Mouse (Mus musculus): Measurements from ENCODE around the gene Llgl2.

Llgl2 gene

GRCm38 (mm10) chr11:115876438-115876837 is 52.6 kb downstream of the Llgl2 start:
- DNase-seq (ENCODE audit: low read depth, low spot score): peak; percentile 53

- no peak for DNase-seq (ENCODE audit: low read depth, low spot score)
Measured at GRCm38 (mm10) chr11:115877174-115877755, 53.4 kb downstream of the Llgl2 start.

DNA sequence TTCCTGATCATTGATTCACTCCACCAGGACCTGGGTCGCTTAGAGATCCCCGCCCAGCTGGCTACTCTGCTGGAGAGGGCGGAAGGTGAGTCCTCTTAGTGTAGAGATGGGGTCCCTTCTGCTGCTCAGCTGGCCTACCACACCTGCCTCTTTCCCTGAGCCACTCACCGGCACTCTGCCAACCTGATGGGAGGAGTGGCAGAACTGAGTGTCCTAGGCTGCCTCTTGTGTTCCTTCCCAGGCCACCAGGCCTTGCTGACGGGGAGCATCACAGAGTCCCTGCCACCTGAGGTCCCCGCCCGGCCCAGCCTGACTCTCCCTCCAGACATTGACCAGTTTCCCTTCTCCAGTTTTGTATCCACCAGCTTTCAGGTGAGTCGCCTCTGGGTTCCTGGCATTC is 54.2 kb downstream of the Llgl2 start:
- DNase-seq (ENCODE audit: low read depth, low spot score): no peak

DNA sequence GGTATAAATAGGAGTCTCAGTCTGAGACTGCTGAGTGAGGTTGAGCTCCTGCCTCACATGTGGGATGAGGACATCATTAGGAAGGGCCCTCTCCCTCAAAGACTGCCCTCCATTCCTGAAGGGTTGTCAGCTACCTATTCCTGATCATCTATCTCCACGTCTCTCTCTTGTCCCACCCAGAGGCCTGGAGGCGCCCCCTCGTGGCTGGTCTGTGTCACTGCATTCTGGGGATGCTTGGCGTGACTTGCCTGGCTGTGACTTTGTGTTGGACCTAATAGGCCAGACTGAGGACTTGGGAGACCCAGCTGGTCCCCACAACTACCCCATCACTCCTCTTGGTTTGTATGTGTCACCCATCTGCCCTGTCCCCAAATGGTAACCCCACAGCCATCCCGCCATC is 57.2 kb downstream of the Llgl2 start:
- DNase-seq (ENCODE audit: low read depth, low spot score): peak; percentile 73

GRCm38 (mm10) chr11:115883251-115883650 is 59.4 kb downstream of the Llgl2 start:
- DNase-seq (ENCODE audit: low read depth, low spot score): no peak

GRCm38 (mm10) chr11:115884361-115884760 is 60.5 kb downstream of the Llgl2 start:
- DNase-seq (ENCODE audit: low read depth, low spot score): peak; percentile 62

- peak; percentile 75 for DNase-seq (ENCODE audit: low read depth, low spot score)
Measured at GRCm38 (mm10) chr11:115885281-115885680, 61.4 kb downstream of the Llgl2 start.

- DNase-seq (ENCODE audit: low read depth, low spot score): no peak
Measured at GRCm38 (mm10) chr11:115886446-115886845, 62.6 kb downstream of the Llgl2 start.

DNA sequence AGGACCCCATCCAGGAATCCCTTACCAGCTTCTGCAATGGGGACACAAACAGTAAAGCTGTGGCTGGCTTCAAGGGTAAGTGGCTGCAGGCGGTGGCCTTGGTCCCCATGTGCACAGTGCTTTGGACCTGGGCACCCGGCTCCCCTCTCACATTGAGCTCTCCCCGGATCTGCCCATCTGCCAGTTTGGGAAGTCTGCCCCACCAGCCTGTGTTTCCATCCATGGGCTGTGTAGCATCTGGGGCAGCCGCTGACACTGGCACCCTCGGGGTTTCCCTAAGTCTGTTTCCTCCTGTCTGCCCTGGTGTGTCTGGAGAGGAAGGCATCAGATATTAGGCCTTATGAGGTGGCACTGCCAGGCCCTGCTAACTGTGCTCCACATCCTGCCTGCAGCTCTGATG is 64.2 kb downstream of the Llgl2 start:
- DNase-seq (ENCODE audit: low read depth, low spot score): no peak

- no peak for DNase-seq (ENCODE audit: low read depth, low spot score)
Measured at GRCm38 (mm10) chr11:115889159-115889558, 65.3 kb downstream of the Llgl2 start.

GRCm38 (mm10) chr11:115892213-115892612 is 68.4 kb downstream of the Llgl2 start:
- no peak for DNase-seq (ENCODE audit: low read depth, low spot score)

GRCm38 (mm10) chr11:115893071-115893470 is 69.2 kb downstream of the Llgl2 start:
- DNase-seq (ENCODE audit: low read depth, low spot score): no peak

GRCm38 (mm10) chr11:115894755-115895520 is 71.1 kb downstream of the Llgl2 start:
- DNase-seq (ENCODE audit: low read depth, low spot score): peak; percentile 74

- DNase-seq (ENCODE audit: low read depth, low spot score): no peak
Measured at GRCm38 (mm10) chr11:115898446-115898845, 74.6 kb downstream of the Llgl2 start.

GRCm38 (mm10) chr11:115898886-115899285 is 75.0 kb downstream of the Llgl2 start:
- peak; percentile 51 for DNase-seq (ENCODE audit: low read depth, low spot score)

DNA sequence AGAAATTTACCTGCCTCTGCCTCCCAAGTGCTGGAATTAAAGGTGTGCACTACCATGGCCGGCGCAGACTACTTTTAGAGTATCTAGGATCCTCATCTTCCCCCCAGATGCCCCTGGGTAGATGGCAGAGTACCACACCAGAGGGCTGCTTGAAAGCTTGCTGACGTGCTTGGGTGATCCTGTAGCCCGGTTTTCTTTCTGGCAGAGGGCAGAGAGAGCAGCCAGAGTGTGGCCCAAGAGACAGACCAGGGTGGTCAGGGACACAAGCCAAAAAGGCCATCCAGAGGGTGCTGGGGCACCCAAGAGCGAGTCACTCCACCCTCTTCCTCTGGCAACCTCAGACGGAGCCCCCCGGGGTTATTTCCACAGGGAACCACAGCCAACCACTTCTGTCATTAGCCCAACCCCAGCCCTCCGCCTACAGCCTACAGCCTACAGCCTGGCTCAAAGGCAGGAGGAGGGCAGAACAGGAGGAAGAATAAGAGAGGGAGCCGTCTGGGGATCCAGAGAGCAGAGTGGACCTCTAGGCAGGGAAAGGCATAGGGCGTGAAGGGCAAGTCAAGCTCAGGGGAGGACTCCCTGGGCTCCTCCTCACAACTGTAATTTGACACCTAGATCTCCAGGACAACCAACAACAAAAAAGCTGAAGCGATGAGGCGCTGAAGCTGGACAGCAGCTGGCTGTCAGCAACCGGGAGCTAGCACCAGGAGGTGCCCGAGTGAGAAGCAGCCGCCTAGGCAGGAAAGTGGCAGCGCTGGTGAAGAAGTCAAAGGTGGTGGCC is 75.8 kb downstream of the Llgl2 start, which contains the start of gene Smim5:
Gene Smim5, plus strand, starts transcription at position 481 of the 781 bp plus-strand sequence.
- peak; percentile 80 for DNase-seq (ENCODE audit: low read depth, low spot score)

DNA sequence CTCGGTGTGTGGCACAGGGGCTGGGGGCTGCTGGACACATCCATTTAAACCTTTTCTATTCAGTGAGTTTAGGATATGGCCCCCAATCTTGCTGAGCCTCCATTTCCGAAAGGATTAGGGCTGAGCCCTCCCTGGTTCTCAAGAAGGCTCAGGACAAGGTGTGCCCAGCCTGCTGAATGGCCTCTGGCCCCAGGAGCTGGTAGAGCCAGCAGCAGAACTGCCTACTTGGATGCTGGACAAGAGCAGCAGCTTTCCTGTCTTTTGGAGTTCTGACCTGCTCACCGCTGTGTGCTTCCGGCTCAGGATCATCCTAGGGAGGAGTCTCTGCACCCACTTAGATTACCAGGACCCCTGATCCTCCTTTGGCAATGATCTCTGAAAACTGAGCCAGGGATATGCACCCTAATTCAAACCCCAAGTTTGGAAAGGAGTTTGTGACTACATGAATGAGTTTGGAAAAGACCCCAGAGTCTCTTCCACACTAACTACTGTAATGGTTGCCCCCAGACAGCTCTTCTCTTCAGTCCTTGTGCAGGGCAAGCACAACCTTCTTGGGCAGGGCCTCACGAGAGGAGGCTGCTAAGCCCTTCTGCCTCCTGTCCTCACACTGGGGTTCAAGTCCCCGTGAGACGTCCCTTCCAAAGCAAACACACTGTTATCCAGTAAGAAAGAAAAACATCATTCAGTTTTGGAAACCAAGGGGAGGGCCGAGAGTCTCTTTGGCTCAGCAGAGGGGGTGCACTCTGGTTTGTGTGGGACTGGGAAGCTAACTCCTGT is 76.9 kb downstream of the Llgl2 start:
- DNase-seq (ENCODE audit: low read depth, low spot score): no peak

DNA sequence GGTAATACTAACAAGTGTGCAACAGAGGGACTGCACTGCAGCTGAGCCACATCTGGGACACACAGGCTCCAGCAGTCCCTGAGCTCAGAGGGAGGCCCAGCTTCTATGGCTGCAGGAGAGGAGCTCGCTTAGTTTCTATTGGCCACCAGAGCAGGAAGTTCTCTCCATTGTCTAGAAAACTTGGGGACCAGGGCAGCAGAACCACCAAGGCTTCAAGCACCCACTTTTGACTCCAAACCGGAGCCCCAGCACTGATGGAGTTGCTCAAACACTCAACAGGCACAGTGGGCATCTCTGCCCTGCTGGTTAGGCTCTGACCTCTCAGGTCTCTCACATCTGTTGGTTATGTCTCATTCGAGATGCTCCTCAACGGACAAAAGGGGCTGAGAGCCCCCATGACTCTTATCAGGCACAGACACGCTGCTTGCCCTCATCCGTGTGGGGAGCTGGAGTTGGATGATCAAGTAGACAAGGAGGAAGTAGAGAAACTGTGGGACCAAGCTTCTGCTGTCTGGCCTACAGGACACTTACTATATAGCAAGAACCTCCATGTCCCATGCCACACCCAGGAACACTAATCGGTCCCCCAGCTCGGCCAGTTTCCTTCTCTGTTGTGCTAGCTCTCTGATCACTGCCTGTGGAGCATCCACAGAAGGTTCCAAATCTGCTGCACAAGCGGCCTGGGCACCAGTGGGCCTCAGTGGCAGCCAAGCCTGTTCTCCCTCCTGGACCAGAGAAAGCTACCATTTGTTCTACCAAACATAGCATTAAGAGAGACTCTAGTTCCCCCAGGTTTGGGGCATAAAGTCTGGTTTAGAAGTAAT is 77.7 kb downstream of the Llgl2 start:
- no peak for DNase-seq (ENCODE audit: low read depth, low spot score)

DNA sequence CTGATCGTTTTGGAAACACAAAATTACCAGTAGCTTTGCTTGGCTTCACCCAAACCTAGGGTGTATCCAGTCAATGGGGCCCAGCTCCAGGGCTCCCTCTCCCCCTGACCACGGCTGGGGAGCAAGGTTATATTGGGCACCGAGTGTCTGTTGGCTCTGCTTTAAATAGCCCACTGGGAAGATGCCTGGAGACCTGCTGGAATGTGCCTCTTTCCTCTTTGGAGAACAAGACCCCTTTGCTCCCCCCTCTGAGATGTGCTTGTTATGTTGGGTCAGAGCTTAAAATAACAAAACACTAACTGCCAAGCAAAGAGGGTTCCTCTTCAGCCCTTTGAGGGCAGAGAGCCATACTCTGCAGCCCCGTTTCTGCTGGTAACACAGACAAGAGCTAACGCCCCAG is 78.3 kb downstream of the Llgl2 start:
- no peak for DNase-seq (ENCODE audit: low read depth, low spot score)

GRCm38 (mm10) chr11:115902831-115903230 is 79.0 kb downstream of the Llgl2 start:
- no peak for DNase-seq (ENCODE audit: low read depth, low spot score)
